Mouse (Mus musculus): ENCODE measurements at regions not wholly inside any gene's neighbourhood (a gene's known extent, or its start where the extent isn't known, plus 50 kb on each side); places are given as distances from the start of the nearest gene placed in this dataset.

- no peak overlapping the region for H3ac ChIP-seq (ENCODE audit: control insufficient read depth, insufficient read length)
- no peak overlapping the region for H3K4me3 ChIP-seq
- no peaks in the 10 kb centered on the region for H3K36me3 ChIP-seq (ENCODE audit: control insufficient read depth, insufficient read depth)
- no peak for TF ChIP-seq MAX (IDR thresholded peaks at IDR 0.05; ENCODE audit: low read depth)
- TF ChIP-seq E2F4 (IDR thresholded peaks at IDR 0.05; ENCODE audit: insufficient read depth) = no peak
- no peak for TF ChIP-seq MYOG (IDR thresholded peaks at IDR 0.05; ENCODE audit: control insufficient read depth in 1 of 3, insufficient read depth in 1 of 3, insufficient read length in 2 of 3, low read depth in 2 of 3)
- no peak for TF ChIP-seq CEBPB (IDR thresholded peaks at IDR 0.05; ENCODE audit: insufficient read depth, poor library complexity, severe bottlenecking)
- TF ChIP-seq POLR2AphosphoS2 (IDR thresholded peaks at IDR 0.05; ENCODE audit: insufficient read length, low read depth) = no peak
- no peak for TF ChIP-seq REST (IDR thresholded peaks at IDR 0.05; ENCODE audit: insufficient read depth, insufficient read length)
- no peak for TF ChIP-seq USF1 (IDR thresholded peaks at IDR 0.05; ENCODE audit: low read depth)
- TF ChIP-seq SRF (IDR thresholded peaks at IDR 0.05; ENCODE audit: control insufficient read depth, insufficient read length, low read depth) = no peak
- no peak for TF ChIP-seq TCF12 (IDR thresholded peaks at IDR 0.05; ENCODE audit: insufficient read depth, poor library complexity, severe bottlenecking)
- no peak for TF ChIP-seq TCF3 (IDR thresholded peaks at IDR 0.05; ENCODE audit: insufficient read length, low read depth)
- no peak for TF ChIP-seq MYOD1 (IDR thresholded peaks at IDR 0.05; ENCODE audit: control insufficient read depth in 1 of 3, insufficient read length in 2 of 3, low read depth in 2 of 3)
- no peak for TF ChIP-seq POLR2A (IDR thresholded peaks at IDR 0.05; ENCODE audit: insufficient read length, low read depth)
- peaks cover 58% of the 10 kb centered on the region for H3K27me3 ChIP-seq (ENCODE audit: control insufficient read depth, insufficient read depth, insufficient read length)
- H3K4me2 ChIP-seq (ENCODE audit: low read depth) = no peak overlapping the region
- no peaks in the 10 kb centered on the region for H3K79me2 ChIP-seq (ENCODE audit: control insufficient read depth, insufficient read depth)
Observed at GRCm38 (mm10) chr3:107387314-107388087, 54.0 kb upstream of the Rbm15 start.

DNA sequence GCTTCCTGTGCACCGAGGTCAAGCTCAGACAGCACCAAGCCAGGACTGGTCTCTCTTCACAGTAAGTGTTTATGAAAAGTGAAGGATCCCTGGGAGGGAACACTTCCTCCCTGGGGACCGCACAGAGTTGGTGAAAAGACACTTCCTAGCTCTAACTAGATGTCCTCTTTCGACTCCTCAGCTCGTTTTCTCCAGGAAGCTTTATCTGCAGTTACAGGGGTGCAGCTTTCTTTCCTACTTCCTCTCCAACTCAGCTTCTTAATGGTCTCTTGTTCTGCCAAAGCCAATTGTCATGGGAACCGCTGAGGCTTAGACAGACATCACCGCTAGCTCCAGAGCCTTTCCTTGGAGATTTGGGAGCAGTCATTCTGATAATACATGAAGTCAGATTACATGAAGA is 53.0 kb upstream of the Rbm15 start:
- no peak overlapping the region for H3K4me3 ChIP-seq
- peaks cover 53% of the 10 kb centered on the region for H3K27me3 ChIP-seq (ENCODE audit: control insufficient read depth, insufficient read depth, insufficient read length)
- TF ChIP-seq TCF12 (IDR thresholded peaks at IDR 0.05; ENCODE audit: insufficient read depth, poor library complexity, severe bottlenecking) (no peak), USF1 (IDR thresholded peaks at IDR 0.05; ENCODE audit: low read depth) (no peak), MYOD1 (IDR thresholded peaks at IDR 0.05; ENCODE audit: control insufficient read depth in 1 of 3, insufficient read length in 2 of 3, low read depth in 2 of 3) (no peak), POLR2A (IDR thresholded peaks at IDR 0.05; ENCODE audit: insufficient read length, low read depth) (no peak), POLR2AphosphoS2 (IDR thresholded peaks at IDR 0.05; ENCODE audit: insufficient read length, low read depth) (no peak), E2F4 (IDR thresholded peaks at IDR 0.05; ENCODE audit: insufficient read depth) (no peak), CEBPB (IDR thresholded peaks at IDR 0.05; ENCODE audit: insufficient read depth, poor library complexity, severe bottlenecking) (no peak), SRF (IDR thresholded peaks at IDR 0.05; ENCODE audit: control insufficient read depth, insufficient read length, low read depth) (no peak), MYOG (IDR thresholded peaks at IDR 0.05; ENCODE audit: control insufficient read depth in 1 of 3, insufficient read depth in 1 of 3, insufficient read length in 2 of 3, low read depth in 2 of 3) (no peak), TCF3 (IDR thresholded peaks at IDR 0.05; ENCODE audit: insufficient read length, low read depth) (no peak), MAX (IDR thresholded peaks at IDR 0.05; ENCODE audit: low read depth) (no peak), REST (IDR thresholded peaks at IDR 0.05; ENCODE audit: insufficient read depth, insufficient read length) (no peak)
- no peaks in the 10 kb centered on the region for H3K36me3 ChIP-seq (ENCODE audit: control insufficient read depth, insufficient read depth)
- no peaks in the 10 kb centered on the region for H3K79me2 ChIP-seq (ENCODE audit: control insufficient read depth, insufficient read depth)
- H3K4me2 ChIP-seq (ENCODE audit: low read depth) = no peak overlapping the region
- no peak overlapping the region for H3ac ChIP-seq (ENCODE audit: control insufficient read depth, insufficient read length)

Data from myocyte (in vitro differentiated cells).